Mouse (Mus musculus) heart, embryonic 10.5 days (tissue): Measurements from ENCODE around the gene Phf2. TPM values are rescaled to one million over a fixed set of nuclear protein-coding genes. Genes with fewer than 3 reads are reported as not detected.

Experiments used
- DNase-seq: peaks from one replicate; pipeline ENCODE4 v3.0.0-alpha.2; 2017; ENCODE audit warnings: low spot score
- H3K27ac ChIP-seq: fragments of 300-500 bp; sonication (generic); 2 replicates; pipeline ENCODE4 v1.5.1; 2016; ENCODE audit warnings: mild to moderate bottlenecking
- H3K27me3 ChIP-seq: fragments of 300-500 bp; sonication (generic); 2 replicates; pipeline ENCODE4 v1.6.1; 2016; ENCODE audit warnings: mild to moderate bottlenecking; ENCODE audit not compliant: poor library complexity, insufficient read depth, severe bottlenecking
- H3K36me3 ChIP-seq: fragments of 300-500 bp; sonication (generic); 2 replicates; pipeline ENCODE4 v1.6.1; 2016; ENCODE audit warnings: mild to moderate bottlenecking, moderate library complexity
- H3K4me1 ChIP-seq: fragments of 300-500 bp; sonication (generic); 2 replicates; pipeline ENCODE4 v1.6.1; 2016; ENCODE audit warnings: mild to moderate bottlenecking
- H3K4me3 ChIP-seq: fragments of 300-500 bp; sonication (generic); 2 replicates; pipeline ENCODE4 v1.5.1; 2016; ENCODE audit warnings: mild to moderate bottlenecking, moderate library complexity
- H3K9me3 ChIP-seq: fragments of 300-500 bp; sonication (generic); 2 replicates; pipeline ENCODE4 v1.6.1; 2016; ENCODE audit warnings: mild to moderate bottlenecking, moderate library complexity
- WGBS: fragments of 180-500 bp; shearing (Covaris S2); methylation state at CpG from one replicate; pipeline ENCODE4 v1.1.7; 2016; 5-methylcytosine and 5-hydroxymethylcytosine counted together
- polyA plus RNA-seq: library from polyadenylated mRNA; unstranded; fragments of >200 nt; fragmentation: Nextera tagmentation; extraction: Ambion mirVana; gene quantifications from 2 replicates; pipeline ENCODE4 v1.2.1, GENCODE M21; 2016

The Phf2 gene
- 4.1 and 6.8 TPM in 2 replicates for polyA plus RNA-seq

DNA sequence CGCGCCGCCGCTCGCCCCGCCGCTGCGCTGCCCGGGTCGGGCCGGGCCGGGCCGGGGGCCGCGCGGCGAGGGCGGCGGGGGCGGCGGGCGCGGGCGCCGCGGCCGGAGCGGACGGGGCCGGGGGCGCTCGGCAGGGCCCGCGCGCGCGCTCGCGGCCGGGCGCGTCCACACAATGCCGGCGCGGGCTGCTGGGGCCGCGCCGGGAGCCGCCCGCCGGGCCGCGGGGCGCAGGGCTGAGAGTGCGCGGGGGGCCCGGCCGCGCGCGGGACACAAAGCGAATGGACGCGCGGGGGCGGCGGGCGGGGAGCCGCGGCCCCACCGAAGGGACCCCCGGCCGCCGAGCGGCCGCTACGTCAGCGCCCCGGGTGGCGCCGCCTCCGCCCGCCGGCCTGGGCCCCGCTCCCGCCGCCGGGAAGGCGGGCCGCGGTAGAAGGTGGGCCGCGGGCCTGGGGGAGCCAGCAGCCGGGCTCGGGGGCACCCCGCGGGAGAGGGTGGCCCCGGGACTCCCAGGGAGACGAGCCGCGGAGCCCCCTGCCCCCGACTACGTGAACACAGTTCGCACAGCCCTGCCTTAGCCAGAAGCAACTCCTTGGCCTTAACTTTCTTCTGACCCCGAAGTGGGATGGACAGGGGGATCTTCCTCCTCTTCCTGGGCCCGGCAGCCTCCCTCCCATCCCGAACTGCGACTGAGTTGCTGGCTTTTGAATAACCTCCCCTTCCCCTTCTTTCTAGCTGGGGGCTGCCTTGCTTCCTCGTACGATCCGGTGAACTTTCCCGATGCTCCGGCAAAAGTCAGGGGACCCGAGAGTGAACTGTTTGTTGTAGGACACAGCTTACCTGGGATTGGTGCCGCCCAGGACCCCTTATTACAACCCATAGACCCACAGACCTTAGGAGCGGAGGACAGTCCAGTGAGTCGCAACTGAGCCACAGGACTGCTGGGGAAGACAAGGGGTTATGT, at the start of gene Phf2:
Gene Phf2, minus strand, starts transcription at position 349 of the 961 bp plus-strand sequence.
- WGBS, result 16% methylated on average over 117 of the region's 117 CpGs
- no peaks in the 10 kb centered on the region for H3K36me3 ChIP-seq
- H3K4me1 ChIP-seq, result peaks cover 53% of the 10 kb centered on the region
- H3K27ac ChIP-seq, result peak within 1 kb of the TSS; percentile 98
- H3K27me3 ChIP-seq, result no peaks in the 10 kb centered on the region
- H3K4me3 ChIP-seq, result peak within 1 kb of the TSS; percentile 95
- DNase-seq, result no peak
- no peaks in the 10 kb centered on the region for H3K9me3 ChIP-seq

DNA sequence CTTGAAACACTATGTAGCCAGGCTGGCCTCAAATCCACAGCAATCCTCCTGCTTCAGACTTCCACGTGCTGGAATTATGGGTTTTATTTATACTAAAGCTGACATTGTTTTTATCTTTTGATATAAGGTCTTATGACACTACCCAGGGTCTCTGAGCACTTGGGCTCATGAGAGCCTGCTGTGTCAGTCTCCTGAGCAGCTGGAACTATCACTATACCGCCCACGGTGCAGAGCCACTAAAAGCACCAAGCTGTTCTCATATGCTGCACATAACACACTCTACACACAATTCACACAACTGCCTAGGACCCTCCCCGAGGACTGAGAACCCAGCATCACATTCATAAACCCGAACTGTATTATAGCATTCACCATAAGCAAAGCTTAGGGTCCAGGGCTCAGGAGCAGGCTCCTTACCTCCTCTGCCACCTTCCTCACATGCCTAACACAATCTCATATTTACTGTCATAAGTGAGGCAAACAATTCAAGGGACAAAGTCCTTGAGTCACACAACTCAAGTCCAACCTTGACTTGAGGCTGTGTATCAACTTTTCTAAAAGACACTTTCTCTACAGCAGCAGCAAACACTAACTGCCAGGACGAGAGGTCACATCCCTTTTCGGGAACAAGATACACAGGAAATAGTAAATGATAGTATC, 49.0 kb upstream of the Phf2 start:
- Histone ChIP-seq H3K36me3 (peaks cover 66% of the 10 kb centered on the region), H3K4me3 (no peak overlapping the region), H3K27me3 (no peaks in the 10 kb centered on the region), H3K27ac (no peak overlapping the region), H3K4me1 (no peaks in the 10 kb centered on the region), H3K9me3 (no peaks in the 10 kb centered on the region)
- peak; percentile 61 for DNase-seq
- WGBS, result 78% methylated on average over 7 of the region's 7 CpGs

DNA sequence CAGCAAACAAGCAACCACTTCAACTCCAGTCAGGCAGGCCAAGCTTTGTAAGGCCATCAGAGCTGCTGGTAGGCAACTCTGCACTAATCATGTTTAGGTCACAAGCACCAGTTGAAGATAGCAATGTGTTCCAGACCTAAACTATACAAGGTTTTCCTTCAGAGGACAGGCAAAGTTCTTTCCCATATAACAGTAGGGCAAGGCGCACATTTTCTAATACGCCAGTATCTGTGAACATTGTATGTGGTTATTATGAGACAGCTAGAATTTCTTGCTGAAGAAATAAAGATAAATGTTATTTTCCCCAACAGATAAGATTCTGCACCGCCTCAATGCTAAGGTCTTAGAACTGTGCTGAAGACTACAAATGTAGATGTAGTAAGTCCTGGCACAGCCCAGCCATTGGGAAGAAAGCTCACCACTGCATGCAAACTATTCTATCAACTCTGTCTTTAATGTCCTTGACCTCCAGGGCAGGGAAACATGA, 46.2 kb upstream of the Phf2 start:
- Histone ChIP-seq H3K4me1 (no peaks in the 10 kb centered on the region), H3K4me3 (no peak overlapping the region), H3K36me3 (peaks cover 87% of the 10 kb centered on the region), H3K27ac (no peak overlapping the region), H3K27me3 (no peaks in the 10 kb centered on the region), H3K9me3 (no peaks in the 10 kb centered on the region)
- WGBS, result 94% methylated on average over 3 of the region's 3 CpGs
- peak; percentile 35 for DNase-seq

DNA sequence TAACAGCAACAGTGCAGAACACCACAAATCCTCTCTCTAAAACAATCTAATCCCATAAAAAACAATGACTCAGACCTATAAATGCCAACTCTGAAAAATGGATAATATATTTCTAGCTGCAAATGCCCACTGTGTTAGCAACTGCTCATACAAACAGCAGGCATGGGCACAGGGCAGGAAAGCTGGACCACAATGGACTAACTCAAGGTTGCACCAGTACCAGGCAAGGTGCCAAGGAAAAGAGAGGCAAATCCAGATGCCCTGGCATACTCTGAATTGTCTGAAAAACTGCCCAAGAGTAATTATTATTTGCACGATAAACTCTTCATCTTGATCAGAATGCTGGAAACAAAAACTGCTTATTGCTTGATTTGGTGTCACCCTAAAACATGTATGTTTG, 42.8 kb upstream of the Phf2 start:
- H3K4me3 ChIP-seq, result no peak overlapping the region
- H3K9me3 ChIP-seq, result no peaks in the 10 kb centered on the region
- H3K27ac ChIP-seq, result no peak overlapping the region
- 96% methylated on average over 1 of the region's 1 CpGs for WGBS
- peaks cover 86% of the 10 kb centered on the region for H3K36me3 ChIP-seq
- H3K27me3 ChIP-seq, result no peaks in the 10 kb centered on the region
- peak; percentile 9 for DNase-seq
- H3K4me1 ChIP-seq, result no peaks in the 10 kb centered on the region

DNA sequence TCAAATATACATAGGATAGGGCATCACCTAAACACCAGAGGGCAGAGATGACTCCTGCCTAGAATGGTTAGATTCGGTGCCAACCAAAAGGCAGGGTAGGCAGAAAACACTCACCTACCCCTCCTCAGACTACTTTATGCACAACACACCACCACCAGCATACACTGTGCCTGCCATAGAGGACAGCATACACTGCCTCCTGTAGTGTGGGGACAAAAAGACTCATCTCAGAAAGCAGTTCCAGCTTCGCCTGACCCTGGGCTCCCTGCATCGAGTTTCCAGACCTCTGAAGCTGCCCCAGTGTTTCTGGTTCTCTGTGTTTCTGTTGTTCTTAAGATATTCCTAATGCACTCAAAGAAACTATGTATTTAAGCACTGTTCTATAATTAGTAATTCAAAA, 42.2 kb upstream of the Phf2 start:
- WGBS, result 89% methylated on average over 3 of the region's 3 CpGs
- Histone ChIP-seq H3K27ac (no peak overlapping the region), H3K4me3 (no peak overlapping the region), H3K36me3 (peaks cover 89% of the 10 kb centered on the region), H3K4me1 (no peaks in the 10 kb centered on the region), H3K27me3 (no peaks in the 10 kb centered on the region), H3K9me3 (no peaks in the 10 kb centered on the region)
- DNase-seq, result peak; percentile 64

DNA sequence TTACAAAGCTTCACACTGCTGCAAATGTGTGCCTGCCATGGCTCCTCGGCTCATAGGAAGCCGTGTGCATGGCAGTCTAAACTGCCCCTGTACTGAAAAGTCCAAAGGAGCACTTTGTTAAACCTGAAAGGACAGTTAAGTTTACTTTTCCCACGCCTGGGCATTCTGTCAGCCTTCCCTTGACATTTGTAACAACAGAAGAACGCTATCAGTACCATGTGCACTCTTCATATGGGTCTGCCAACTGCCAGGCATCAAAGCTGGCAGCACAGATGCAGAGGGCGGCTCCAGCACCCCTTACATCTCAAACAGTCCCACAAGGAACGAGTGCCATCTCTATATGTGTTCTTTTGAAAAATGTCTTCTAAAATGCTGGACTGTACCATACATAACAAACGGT, 40.5 kb upstream of the Phf2 start:
- Histone ChIP-seq H3K27me3 (no peaks in the 10 kb centered on the region), H3K9me3 (no peaks in the 10 kb centered on the region), H3K4me1 (no peaks in the 10 kb centered on the region), H3K36me3 (peaks cover 86% of the 10 kb centered on the region), H3K27ac (no peak overlapping the region), H3K4me3 (no peak overlapping the region)
- WGBS, result 91% methylated on average over 7 of the region's 7 CpGs
- no peak for DNase-seq

DNA sequence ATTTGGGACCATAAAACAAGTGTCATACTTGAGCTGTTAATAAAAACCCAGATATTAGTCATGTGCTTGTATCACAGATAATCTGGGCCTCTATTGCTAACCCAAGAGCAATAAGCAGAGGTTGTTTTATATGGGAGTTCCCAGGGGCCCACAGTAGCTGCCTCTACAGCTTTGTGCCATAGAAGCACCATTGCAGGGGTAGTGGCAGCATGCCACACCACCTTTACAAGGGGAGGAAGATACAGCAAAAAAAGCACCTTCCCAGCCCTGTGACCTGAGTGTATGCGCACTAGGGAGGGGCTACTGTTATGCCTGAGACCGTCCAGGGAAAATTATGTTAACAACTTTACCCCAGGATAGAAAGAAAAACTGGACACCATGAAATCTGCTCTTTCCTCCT, 34.5 kb upstream of the Phf2 start:
- H3K27me3 ChIP-seq, result no peaks in the 10 kb centered on the region
- H3K36me3 ChIP-seq, result peaks cover 74% of the 10 kb centered on the region
- 93% methylated on average over 2 of the region's 2 CpGs for WGBS
- no peak overlapping the region for H3K4me3 ChIP-seq
- no peaks in the 10 kb centered on the region for H3K9me3 ChIP-seq
- H3K27ac ChIP-seq, result no peak overlapping the region
- DNase-seq, result no peak
- H3K4me1 ChIP-seq, result no peaks in the 10 kb centered on the region

DNA sequence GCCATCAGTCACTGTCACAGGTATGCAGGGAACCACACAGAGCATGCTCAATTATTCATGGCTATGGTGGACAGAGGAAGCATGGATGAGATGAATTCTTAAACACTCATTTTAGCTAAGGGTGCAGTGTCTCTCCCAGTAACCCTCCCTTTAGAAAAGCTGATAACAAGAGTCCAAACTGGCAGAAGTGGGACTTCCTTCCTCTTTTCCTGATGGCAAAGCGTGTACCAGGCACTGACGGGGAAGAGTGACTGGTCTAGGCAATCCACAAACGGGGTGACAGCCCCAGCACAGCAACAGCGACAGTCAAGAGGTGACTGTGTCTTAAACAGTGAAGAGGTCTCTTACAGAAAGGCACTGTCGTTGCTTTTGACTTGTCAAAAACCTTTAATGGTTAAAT, 24.5 kb upstream of the Phf2 start:
- no peak overlapping the region for H3K4me3 ChIP-seq
- H3K9me3 ChIP-seq, result no peaks in the 10 kb centered on the region
- H3K4me1 ChIP-seq, result no peaks in the 10 kb centered on the region
- H3K27ac ChIP-seq, result no peak overlapping the region
- 89% methylated on average over 5 of the region's 5 CpGs for WGBS
- no peaks in the 10 kb centered on the region for H3K27me3 ChIP-seq
- peak; percentile 22 for DNase-seq
- H3K36me3 ChIP-seq, result peaks cover 88% of the 10 kb centered on the region

DNA sequence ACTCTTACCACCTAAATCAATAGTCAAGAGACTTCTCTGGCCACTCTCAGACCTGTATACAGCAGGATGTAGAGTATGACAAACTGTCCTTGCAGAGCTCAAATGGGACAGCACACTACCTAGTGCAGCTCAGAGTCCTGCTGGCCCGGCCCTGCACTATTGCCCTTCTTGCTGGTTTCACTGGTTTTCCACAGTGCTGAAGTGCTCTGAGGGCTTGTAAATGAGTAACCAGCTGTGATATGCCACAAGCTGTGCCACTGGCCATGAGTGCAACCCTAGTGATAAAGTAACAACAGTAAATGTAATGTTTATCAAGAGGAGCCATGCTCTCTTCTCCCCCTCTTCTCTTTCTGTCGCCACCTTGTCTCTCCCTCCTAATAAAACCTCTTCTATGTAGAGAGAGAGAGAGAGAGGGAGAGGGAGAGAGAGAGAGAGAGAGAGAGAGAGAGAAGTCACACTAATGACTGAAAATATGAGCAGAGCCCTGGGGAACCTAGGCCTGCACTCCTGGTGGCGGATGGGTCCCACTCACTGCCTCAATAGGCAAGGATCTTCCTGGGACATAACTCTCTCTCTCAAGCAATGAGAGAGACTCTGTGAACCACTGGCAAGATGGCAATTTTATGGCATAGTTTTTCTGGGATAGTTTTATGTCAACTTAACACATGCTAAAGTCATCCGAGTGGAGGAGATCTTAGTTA, 19.5 kb upstream of the Phf2 start:
- WGBS, result 72% methylated on average over 4 of the region's 4 CpGs
- no peak overlapping the region for H3K4me3 ChIP-seq
- H3K9me3 ChIP-seq, result no peaks in the 10 kb centered on the region
- H3K27me3 ChIP-seq, result no peaks in the 10 kb centered on the region
- H3K27ac ChIP-seq, result no peak overlapping the region
- H3K4me1 ChIP-seq, result no peaks in the 10 kb centered on the region
- H3K36me3 ChIP-seq, result peaks cover 90% of the 10 kb centered on the region
- peak; percentile 47 for DNase-seq

DNA sequence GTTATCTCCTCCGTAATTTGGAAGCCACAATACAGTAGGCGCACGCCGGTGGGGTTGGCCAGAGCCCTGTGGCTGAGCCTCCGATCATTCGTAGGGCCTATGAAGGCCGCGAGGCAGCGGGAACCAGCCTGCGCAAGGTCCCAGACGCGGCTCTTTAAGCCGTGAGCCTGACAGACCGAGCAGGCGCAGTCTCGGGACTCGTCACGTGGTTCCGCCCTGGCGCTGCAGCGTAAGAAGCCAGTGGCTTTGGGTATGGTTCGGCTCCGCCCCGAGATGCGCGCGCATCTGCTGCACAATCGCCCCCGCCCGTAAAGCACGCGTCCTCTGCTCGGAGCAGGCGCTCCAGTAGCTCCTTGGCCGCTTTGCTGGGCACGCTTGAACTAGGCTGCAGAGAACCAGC, 7.6 kb upstream of the Phf2 start:
- WGBS, result under 1% methylated on average over 36 of the region's 36 CpGs
- H3K36me3 ChIP-seq, result peaks cover 29% of the 10 kb centered on the region
- H3K4me3 ChIP-seq, result peak overlapping the region; percentile 61
- peaks cover 9% of the 10 kb centered on the region for H3K4me1 ChIP-seq
- no peaks in the 10 kb centered on the region for H3K9me3 ChIP-seq
- peak overlapping the region; percentile 93 for H3K27ac ChIP-seq
- peak; percentile 99 for DNase-seq
- no peaks in the 10 kb centered on the region for H3K27me3 ChIP-seq

DNA sequence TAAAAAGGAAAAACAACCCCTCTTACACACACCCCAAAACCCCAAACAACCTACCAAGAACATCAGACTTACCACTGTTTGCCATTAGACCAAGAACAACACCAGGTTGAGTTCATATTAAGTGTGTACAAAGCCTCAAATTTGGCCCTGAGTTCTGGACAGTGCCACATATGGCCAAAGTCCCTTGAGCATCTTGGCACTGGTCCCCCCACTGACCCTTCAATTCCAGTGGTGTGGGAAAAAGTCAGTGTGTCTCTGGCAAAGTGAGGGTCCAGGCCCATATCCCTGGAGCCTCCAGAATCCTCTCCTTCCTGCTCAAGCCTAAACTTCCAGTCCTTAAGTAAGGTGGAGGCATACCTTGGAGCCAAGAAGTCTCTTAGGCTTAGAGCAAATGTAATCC, 6.9 kb upstream of the Phf2 start:
- H3K36me3 ChIP-seq, result peaks cover 23% of the 10 kb centered on the region
- DNase-seq, result no peak
- H3K4me1 ChIP-seq, result peaks cover 16% of the 10 kb centered on the region
- peak overlapping the region; percentile 61 for H3K4me3 ChIP-seq
- H3K9me3 ChIP-seq, result no peaks in the 10 kb centered on the region
- H3K27ac ChIP-seq, result peak overlapping the region; percentile 93
- H3K27me3 ChIP-seq, result no peaks in the 10 kb centered on the region

DNA sequence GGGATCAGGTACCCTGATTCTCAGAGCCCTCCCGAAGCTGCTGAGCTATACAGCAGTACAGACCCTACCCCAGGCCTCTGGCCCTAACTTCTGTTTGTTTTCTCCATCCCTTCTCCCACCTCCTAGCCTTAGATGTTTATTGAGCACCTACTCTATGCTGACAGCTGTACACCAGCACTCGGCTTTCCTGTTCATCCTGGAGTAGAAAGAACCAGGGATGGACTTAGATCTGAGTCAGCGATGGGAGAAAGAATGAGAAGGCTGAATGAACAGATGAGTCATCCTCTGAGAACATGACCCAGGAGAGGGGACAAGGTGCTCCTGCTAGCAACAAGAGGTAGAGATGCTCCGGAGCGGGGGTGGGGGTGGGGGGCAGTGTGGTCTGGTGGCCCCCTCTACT, 1.8 kb upstream of the Phf2 start:
- Histone ChIP-seq H3K27ac (0 out of 2 replicates have a peak overlapping the region, but pooled peaks have one; percentile 16), H3K27me3 (no peaks in the 10 kb centered on the region), H3K4me1 (peaks cover 43% of the 10 kb centered on the region), H3K4me3 (no peak overlapping the region), H3K9me3 (no peaks in the 10 kb centered on the region), H3K36me3 (no peaks in the 10 kb centered on the region)
- 83% methylated on average over 5 of the region's 5 CpGs for WGBS
- DNase-seq, result no peak
